Mouse (Mus musculus) inflammation-experienced regulatory T-cells, adult 16 weeks (primary cell): ENCODE measurements around the gene Erbin. TPM values are rescaled to one million over a fixed set of nuclear protein-coding genes. Genes with fewer than 3 reads are reported as not detected.

Source experiments
- polyA plus RNA-seq: library from polyadenylated mRNA; unstranded; fragments of 100-300 nt; shearing (Covaris generic); gene quantifications from one replicate; pipeline ENCODE4 v1.2.1, GENCODE M21; 2017

Gene Erbin
- polyA plus RNA-seq: 67.9 TPM

DNA sequence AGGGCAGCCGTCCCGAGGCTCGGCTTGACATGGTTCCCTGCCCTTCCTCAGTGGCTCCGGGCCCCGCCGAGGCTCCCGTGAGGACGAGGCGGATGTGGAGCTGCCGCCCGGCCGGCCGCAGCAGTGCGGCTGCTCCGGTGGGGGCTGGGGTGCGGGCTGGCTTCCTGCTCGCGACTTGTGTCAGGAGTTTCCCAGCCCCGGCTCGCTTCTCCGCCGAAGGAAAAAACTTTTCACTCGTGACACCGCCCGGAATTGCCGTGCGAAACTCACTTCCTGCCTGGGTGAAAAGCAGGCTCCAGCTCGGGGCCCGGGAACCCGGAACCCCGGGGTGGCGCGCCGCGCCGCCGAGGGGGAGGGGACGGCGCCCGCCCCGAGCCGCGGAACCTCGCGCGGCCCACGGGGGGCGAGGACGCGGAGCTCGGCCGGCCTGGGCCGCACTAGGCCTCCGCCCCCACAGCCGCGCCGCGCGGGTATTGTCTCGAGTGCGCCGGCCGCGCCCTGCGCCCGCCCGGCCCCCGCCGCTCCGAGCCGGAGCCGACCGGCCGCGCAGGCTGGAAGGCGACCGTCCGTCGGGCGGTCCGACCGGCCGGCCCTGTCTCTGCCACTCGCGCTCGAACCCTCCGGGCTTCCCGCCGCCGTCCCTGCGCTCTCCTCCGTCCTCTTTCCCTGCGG lies at the start of gene Erbin:
TSS of gene Erbin (minus strand) at position 254 of the 672 bp plus-strand sequence.

DNA sequence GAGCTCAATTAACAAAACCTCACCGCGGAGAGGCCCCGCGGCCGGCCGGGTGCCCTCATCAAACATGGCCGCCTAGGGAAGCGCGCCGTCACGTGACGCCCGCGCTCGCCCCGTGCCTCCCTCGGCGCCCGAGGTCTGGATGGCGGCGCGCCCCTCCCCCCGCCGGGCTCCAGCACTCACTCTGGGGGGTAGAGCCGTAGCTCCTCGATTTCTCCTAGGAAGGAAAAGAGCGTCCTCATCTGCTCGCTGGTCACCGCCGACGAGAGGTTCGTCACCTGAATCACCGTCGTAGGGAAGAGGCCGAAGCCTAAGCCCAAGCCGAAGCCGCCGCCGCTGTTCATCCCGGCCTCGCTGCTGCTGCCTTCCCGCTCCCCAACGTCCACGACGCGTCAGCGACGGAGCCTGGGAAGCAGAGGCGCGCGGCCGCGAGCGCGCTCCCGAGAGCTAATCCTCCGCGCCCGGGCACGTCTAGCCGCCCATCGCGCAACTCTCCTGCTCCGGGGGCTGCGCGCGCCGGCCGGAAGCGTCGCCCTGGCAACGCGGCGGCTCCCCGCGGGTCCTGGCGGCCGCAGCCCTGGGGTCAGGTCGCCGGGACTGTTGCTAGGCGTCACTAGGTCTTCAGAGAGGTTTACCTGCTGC lies 146.1 kb downstream of the Erbin start, which contains the start of gene Srek1:
TSS of gene Srek1 (minus strand) at position 490 of the 639 bp plus-strand sequence.

Other genes starting within 250 kb of the Erbin start
- gene Srek1, start 145.9 kb downstream of the Erbin start, polyA plus RNA-seq: 76.2 TPM
- 15.0 TPM for gene Nln, start 189.1 kb upstream of the Erbin start, polyA plus RNA-seq
- gene Sgtb, start 189.2 kb upstream of the Erbin start, polyA plus RNA-seq: 0.56 TPM